Mouse (Mus musculus) induced T-regulatory cell, adult 2 months (primary cell): Measurements from ENCODE around the gene Dcun1d4.
A peak's percentile ranks its signal among the peaks of the same experiment; 100 is the strongest.
"Not testable (repeated sequence)": the region's sequence is repeated elsewhere in the genome, so short reads cannot be mapped to it uniquely, and the experiment has no call there.

Source experiments
- DNase-seq: peaks from one replicate; pipeline ENCODE4 v3.0.0-alpha.2; 2012; ENCODE audit warnings: low read depth

The Dcun1d4 gene

DNA sequence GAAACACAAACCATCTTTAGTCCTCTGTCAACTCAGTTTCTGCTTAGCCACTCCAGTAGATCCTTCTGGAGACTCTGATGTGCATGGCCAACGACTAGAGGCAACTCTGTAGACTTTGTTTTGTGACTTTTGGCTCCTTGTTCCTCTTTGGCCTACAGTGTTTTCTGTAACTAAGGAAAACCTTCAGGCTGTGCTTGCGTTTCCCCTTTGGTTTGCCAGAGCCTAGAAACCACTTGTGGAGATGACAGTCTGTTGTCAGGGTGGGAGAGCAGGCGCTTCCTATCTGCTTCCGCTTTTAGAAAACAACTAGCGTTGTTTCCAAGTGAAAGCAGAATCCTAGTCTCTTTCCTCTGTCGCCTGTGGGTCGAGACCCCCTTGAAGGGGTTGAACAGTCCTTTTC is 67.4 kb downstream of the Dcun1d4 start:
- DNase-seq: no peak

GRCm38 (mm10) chr5:73548838-73549237 is 68.0 kb downstream of the Dcun1d4 start:
- no peak for DNase-seq

DNA sequence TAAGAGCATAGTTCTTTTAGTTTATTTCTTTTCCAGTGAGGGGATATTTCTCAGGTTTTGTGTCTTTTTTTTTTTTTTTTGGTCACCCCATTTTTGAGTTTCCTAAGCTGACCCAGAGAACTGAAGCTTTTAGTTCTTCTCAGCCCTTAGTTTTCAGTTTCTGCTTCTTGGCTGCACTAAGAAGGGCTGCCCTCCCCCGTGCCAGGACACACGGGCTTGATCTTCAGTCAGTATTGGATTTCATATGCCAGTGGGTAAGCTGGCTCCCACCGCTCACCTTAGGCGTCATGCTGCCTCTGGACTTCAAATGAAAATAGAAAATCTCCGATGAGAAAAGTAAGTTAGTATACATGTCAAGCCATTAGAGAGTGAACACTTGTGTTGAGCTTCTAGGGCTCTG is 71.0 kb downstream of the Dcun1d4 start:
- no peak for DNase-seq

DNA sequence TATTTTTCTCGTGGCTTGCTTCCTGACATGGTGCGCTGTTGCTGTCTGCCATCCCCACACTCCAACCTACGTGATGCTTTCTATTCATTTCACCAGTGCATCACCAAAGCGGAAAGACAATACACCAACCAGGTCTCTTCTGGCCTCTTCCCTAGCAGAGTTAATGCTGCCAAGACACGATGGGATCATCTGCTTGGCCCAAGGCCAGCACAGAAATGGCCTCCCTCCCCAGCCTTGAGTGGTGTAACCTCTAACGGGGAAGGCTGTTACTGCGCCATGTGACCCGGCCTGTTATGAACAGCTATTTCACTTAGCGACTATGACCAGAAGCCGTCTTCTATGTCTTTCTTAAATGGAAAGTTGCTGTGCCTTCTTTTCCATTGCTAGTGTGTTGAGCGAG is 73.1 kb downstream of the Dcun1d4 start:
- no peak for DNase-seq

GRCm38 (mm10) chr5:73555096-73555852 is 74.5 kb downstream of the Dcun1d4 start:
- DNase-seq: peak; percentile 18

- peak; percentile 96 for DNase-seq
Observed at GRCm38 (mm10) chr5:73556733-73557425, 76.1 kb downstream of the Dcun1d4 start.

- DNase-seq: no peak
Observed at GRCm38 (mm10) chr5:73558756-73559155, 78.0 kb downstream of the Dcun1d4 start.

DNA sequence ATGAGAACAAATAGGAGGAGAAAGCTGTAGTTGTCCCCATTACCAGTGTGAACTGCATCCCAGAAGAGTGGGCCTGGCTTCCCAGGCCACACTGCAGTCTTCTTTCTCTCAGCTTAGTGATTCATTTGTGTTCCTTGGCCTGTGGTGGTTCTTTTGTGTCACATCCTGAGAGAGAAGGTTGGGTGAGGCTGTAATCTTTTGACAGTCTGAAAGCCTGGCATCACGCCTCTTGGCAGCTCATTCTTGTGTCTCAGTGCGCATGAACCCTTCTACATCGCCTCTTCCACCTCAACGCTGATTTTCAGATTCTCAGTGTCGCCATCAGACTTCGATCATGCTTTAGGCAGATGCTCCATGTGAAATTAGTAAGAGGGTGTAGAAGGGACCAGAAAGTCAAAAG is 83.2 kb downstream of the Dcun1d4 start:
- DNase-seq: no peak

DNA sequence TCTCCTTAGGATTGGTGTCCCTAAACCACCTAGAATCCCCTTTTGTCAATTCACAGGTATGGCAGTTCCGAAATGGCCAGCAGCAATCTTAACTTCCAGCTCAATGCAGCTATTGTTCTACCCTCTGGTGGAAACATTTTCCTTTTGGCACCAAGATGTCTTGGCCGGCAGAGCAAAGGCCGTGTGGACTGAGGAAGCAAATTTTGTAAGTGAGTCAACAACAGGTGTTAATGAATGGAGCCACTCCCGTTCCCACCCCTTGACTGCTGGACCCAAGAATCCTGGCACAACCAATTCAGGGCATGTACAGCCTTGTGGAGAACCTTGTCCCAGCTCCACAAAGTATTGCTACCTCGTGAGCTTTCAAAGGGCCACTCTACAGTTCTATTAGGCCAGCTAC is 85.3 kb downstream of the Dcun1d4 start:
- no peak for DNase-seq

DNA sequence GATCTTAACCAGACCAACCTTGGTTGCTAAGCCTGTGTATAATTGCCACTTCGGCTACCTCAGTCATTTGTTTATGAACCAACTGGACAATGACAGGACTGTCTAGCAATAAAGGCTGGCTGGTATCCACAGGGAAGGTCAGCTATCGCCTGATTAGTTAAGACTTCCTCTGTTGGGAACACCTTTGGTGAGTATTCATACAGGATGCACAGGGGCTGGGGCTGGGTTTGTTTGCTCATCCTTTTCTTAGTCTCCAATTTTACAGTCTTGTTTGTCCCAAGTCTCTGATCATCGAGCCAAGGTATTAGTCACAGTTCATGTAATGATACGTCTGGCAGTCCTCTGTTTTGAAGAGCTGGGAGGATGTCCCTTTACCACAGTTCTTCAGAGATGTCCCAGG is 86.1 kb downstream of the Dcun1d4 start:
- DNase-seq: no peak

- DNase-seq: no peak
Observed at GRCm38 (mm10) chr5:73569181-73569580, 88.4 kb downstream of the Dcun1d4 start.

DNA sequence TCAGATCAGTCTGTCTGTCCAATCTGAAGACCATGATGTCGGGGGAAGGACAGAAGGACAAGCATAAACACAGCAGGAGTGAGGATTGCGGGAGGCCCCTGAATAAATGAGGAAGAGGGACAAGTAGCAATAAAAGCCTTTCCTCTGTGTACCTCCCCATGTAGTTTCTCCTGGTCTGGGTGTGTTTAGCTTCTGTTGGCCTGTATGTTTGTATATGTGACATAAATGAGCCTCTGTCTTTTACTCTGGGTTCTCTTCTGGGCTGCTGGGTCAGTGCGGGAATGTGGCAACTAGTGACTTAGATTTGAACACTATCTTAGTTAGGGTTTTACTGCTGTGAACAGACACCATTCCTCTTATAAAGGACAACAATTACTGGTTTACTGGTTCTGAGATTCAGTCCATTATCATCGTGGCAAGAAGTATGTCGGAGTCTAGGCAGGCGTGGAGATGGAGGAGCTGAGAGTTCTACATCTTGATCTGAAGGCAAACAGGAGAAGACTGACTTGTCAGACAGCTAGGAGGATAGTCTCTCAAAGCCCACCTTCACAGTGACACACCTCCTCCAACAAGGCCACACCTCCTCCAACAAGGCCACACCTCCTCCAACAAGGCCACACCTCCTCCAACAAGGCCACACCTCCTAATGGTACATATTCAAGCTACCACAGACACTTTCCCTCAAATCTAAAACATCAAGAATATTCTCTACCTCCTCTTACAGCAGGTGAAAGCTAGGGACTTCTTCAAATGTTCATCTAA is 90.8 kb downstream of the Dcun1d4 start:
- DNase-seq: no peak

GRCm38 (mm10) chr5:73572846-73573245 is 92.0 kb downstream of the Dcun1d4 start:
- DNase-seq: no peak

DNA sequence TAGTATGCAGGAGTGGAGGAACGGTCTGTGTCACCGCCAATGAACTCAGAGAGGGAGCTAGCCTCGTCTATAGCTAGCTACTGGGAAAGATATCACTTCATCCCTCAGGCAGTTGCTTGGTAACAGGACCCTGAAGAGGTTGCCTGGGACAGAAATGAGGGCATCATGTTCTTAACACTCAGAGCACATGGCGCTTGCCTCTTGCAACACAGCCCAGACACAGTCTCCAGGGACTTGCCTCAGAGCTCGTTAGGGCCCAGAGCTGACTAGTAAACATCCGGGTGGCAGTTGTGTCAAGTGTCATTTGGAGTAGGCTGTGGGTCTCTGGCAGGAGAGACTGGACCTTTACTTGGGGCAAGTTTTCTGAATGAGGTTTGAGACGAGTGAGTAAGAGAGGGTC is 93.0 kb downstream of the Dcun1d4 start:
- no peak for DNase-seq

DNA sequence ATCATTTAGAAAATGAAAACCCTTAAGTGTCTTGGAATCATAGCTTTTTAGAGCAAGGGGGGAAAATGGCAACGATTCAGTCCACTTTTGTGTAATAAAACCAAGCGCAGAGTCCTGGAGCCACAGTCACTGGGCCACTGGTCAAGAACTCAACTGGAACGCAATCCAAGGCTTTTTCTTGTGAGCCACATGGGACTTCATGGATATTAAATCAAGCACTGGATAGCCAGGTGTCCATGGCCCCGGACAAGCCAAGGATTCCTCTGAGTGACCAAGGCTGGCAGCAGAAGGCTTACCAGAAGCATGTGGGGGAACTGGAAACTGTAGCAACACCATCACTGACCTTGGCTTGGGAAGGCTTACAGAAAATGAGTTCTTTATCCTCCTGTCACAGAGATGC is 93.8 kb downstream of the Dcun1d4 start:
- no peak for DNase-seq

DNA sequence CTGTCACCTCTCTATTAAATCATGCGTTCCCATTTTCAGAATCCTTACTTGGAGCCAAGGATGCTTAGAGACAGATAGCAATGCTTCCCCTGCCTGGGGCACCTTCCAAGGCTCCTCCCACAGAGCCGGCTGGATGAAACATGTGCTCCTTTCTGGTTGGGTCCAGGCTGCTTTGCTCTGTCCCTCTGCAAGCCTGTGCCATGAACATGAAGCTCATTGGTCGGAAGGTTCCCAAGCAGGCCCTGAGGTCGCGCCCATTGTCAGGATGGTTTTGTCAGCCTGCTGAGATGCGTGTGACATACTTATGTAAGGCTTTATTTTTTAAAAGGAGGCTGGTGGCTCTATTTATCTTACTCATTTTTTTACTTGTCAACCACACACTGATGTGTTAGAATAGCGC is 95.9 kb downstream of the Dcun1d4 start:
- DNase-seq: no peak

DNA sequence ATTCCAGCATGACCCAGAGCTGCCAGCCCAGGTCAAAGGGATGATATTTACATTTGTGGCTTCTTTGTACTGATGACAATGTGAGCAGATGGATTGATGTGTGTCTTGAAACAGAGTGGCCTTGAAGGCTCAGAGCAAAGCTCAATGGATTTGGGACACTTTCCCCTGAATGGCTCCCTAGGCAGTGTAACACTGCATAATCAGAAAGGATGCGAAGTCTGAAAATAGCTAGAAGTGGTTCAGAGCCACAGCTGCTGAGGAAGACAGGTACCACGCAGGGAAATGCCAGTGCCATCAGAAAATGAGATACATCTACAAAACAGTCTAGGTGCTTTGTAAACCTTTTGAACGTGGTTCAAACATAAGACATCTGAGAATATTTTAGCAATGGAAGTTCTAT is 97.3 kb downstream of the Dcun1d4 start:
- DNase-seq: no peak

DNA sequence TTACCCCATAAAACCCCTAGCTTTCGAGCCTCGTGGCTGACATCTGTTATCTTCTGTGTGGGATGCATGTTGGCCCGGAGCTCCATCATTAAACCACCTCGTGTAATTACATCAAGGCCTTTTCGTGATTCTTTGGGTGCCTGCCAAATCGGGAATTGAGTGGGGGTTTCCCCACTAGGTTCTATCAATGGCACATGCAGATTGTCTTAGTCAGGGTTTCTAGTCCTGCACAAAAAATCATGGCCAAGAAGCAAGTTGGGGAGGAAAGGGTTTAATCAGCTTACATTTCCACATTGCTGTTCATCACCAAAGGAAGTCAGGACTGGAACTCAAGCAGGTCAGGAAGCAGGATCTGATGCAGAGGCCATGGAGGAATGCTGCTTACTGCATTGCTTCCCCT is 103.2 kb downstream of the Dcun1d4 start:
- not testable (repeated sequence) for DNase-seq

DNA sequence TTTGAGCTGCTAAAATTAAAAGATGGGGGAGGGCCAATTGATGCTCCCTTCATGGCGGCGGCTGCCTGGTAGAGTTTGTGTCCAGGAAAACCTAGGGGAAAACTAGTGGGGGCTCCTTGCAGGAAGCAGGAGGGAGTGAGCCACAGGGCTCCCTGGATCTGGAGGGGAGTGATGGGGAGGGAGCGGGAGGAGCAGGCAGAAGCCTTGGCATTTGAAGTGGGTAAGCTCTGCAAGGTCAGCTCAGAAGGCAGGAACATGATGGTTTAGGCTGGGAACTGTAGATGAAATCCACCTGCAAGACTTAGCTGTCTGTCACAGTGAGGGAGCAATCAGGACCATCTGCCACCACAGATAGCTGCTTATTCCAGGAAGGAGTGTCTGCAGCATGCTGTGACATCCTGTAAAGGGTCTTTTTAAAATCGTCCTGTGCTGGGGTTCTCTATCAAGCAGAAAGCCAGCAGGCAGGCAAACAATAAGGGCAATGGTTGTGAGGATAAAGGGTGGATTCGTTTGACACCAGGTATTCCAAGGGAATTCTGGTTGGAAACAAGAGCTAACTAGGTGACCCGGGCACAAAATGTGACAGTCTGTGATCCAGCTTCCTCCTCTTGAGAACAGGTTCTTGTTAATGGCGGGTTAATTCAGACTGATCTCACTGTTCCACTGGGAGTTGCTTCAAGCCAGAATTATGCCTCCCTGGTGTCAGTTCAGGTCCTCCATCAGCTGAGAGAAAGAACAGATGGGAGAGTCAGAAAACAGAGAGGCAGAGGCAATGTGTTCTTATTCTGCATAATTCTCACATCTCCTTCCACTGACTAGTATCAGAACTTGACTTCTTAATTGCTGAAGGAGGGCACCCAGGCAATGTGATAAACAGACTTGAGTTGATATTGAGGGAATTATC is 104.7 kb downstream of the Dcun1d4 start:
- DNase-seq: no peak

GRCm38 (mm10) chr5:73586597-73586996 is 105.8 kb downstream of the Dcun1d4 start:
- no peak for DNase-seq

DNA sequence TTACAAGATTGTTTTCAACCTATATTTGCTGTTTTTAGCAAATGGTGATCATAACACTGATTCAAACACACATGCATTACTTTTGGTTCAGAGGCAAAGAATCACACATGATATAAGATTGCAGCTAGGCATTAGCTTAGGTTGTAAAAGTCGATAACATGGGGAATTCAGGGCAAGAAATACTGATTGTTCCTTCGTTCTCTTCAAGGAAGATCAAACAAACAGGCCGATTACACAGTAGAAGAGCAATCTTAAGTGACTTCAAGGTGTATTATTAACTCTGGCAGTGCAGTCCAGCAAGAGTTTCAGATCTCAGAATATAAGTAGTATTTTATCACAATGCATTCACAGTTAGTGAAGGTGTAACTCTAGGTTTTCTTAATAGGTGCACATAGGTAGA is 106.3 kb downstream of the Dcun1d4 start:
- DNase-seq: no peak
